Mouse (Mus musculus) erythroblast, adult 5-6 weeks (primary cell): Measurements from ENCODE around the gene Tepsin. TPM values are rescaled to one million over a fixed set of nuclear protein-coding genes. Genes with fewer than 3 reads are reported as not detected.

Source experiments
- ATAC-seq: replicated peaks from 2 replicates; pipeline ENCODE4 v1.8.0; 2016; ENCODE audit warnings: moderate number of reproducible peaks, mild to moderate bottlenecking, moderate TSS enrichment, inconsistent platforms; ENCODE audit not compliant: poor library complexity, low FRiP score, severe bottlenecking
- total RNA-seq, 2 experiments: library from RNA; stranded (forward) in 1 of 2; stranded (reverse) in 1 of 2; fragments of 150-400 nt in 1 of 2; fragments of 200-764, 138-1000 nt in 1 of 2; gene quantifications; 2 replicates each; pipeline versions ENCODE4 v1.2.3 to v1.2.4; 2015 to 2017; ENCODE audit warnings: low replicate concordance in 2 of 2

Tepsin gene
- total RNA-seq, 2 experiments from 2014 or later = 1.1 to 1.5 TPM

GRCm38 (mm10) chr11:120042141-120042838 lies 56.2 kb downstream of the Tepsin start:
- no peak for ATAC-seq

GRCm38 (mm10) chr11:120041191-120042123 lies 57.1 kb downstream of the Tepsin start:
- no peak for ATAC-seq

Other genes starting within 250 kb of the Tepsin start
- 5.9 and 7.7 TPM in 2 replicates for gene Chmp6, start 185.3 kb downstream of the Tepsin start, total RNA-seq (2015; ENCODE audit: low replicate concordance)
- gene Chmp6, start 185.3 kb downstream of the Tepsin start, total RNA-seq (2017; ENCODE audit: low replicate concordance) = 3.5 and 6.7 TPM in 2 replicates
- gene Baiap2, start 156.0 kb downstream of the Tepsin start, total RNA-seq (2015; ENCODE audit: low replicate concordance) = 0.42 and 3.5 TPM in 2 replicates
- gene Baiap2, start 156.0 kb downstream of the Tepsin start, total RNA-seq (2017; ENCODE audit: low replicate concordance) = 1.6 and 2.5 TPM in 2 replicates
- 1.3 and 4.4 TPM in 2 replicates for gene Aatk, start 51.6 kb downstream of the Tepsin start, total RNA-seq (2015; ENCODE audit: low replicate concordance)
- gene Aatk, start 51.6 kb downstream of the Tepsin start, total RNA-seq (2017; ENCODE audit: low replicate concordance) = 0.84 and 1.8 TPM in 2 replicates
- 5.6 and 6.7 TPM in 2 replicates for gene Cep131, start 11.9 kb downstream of the Tepsin start, total RNA-seq (2015; ENCODE audit: low replicate concordance)
- 2.0 and 7.1 TPM in 2 replicates for gene Cep131, start 11.9 kb downstream of the Tepsin start, total RNA-seq (2017; ENCODE audit: low replicate concordance)
- 0.96 and 3.3 TPM in 2 replicates for gene Ndufaf8, start 197 bp upstream of the Tepsin start, total RNA-seq (2015; ENCODE audit: low replicate concordance)
- gene Ndufaf8, start 197 bp upstream of the Tepsin start, total RNA-seq (2017; ENCODE audit: low replicate concordance) = 1.4 and 5.3 TPM in 2 replicates
- gene Slc38a10, start 52.6 kb upstream of the Tepsin start, total RNA-seq (2015; ENCODE audit: low replicate concordance) = 7.7 and 10.7 TPM in 2 replicates
- gene Slc38a10, start 52.6 kb upstream of the Tepsin start, total RNA-seq (2017; ENCODE audit: low replicate concordance) = 22.4 and 39.9 TPM in 2 replicates
- 2.1 and 3.3 TPM in 2 replicates for gene Bahcc1, start 134.2 kb upstream of the Tepsin start, total RNA-seq (2015; ENCODE audit: low replicate concordance)
- 0.84 and 2.0 TPM in 2 replicates for gene Bahcc1, start 134.2 kb upstream of the Tepsin start, total RNA-seq (2017; ENCODE audit: low replicate concordance)
- 637 and 655 TPM in 2 replicates for gene Actg1, start 249.8 kb upstream of the Tepsin start, total RNA-seq (2015; ENCODE audit: low replicate concordance)
- gene Actg1, start 249.8 kb upstream of the Tepsin start, total RNA-seq (2017; ENCODE audit: low replicate concordance) = 301 and 341 TPM in 2 replicates